Mouse (Mus musculus) midbrain, embryonic 13.5 days (tissue): ENCODE data around the gene Gm11168. TPM values are rescaled to one million over a fixed set of nuclear protein-coding genes. Genes with fewer than 3 reads are reported as not detected.
"Not testable (repeated sequence)": the region's sequence is repeated elsewhere in the genome, so short reads cannot be mapped to it uniquely, and the experiment has no call there.

Experiments
- ATAC-seq: fragments of 200-750 bp; cut with Nextera tagmentation; 2 replicates; pipeline ENCODE4 v1.8.0; 2017; ENCODE audit warnings: mild to moderate bottlenecking, moderate TSS enrichment, moderate library complexity
- H3K27ac ChIP-seq: fragments of 300-500 bp; sonication (generic); 2 replicates; pipeline ENCODE4 v1.5.1; 2015; ENCODE audit warnings: inconsistent platforms, mild to moderate bottlenecking, moderate library complexity
- H3K27me3 ChIP-seq: fragments of 300-500 bp; sonication (generic); 2 replicates; pipeline ENCODE4 v1.6.1; 2015; ENCODE audit warnings: mild to moderate bottlenecking, inconsistent platforms
- H3K36me3 ChIP-seq: fragments of 300-500 bp; sonication (generic); 2 replicates; pipeline ENCODE4 v1.6.1; 2015; ENCODE audit warnings: mild to moderate bottlenecking, inconsistent platforms
- H3K4me1 ChIP-seq: fragments of 300-500 bp; sonication (generic); replicated peaks from 2 replicates; pipeline ENCODE4 v1.6.1; 2015; ENCODE audit warnings: inconsistent platforms
- H3K4me2 ChIP-seq: fragments of 300-500 bp; sonication (generic); replicated peaks from 2 replicates; pipeline ENCODE4 v1.6.1; 2015; ENCODE audit warnings: moderate library complexity, mild to moderate bottlenecking, inconsistent platforms
- H3K4me3 ChIP-seq: fragments of 300-500 bp; sonication (generic); replicated peaks from 2 replicates; pipeline ENCODE4 v1.5.1; 2015; ENCODE audit warnings: mild to moderate bottlenecking, inconsistent platforms
- H3K9ac ChIP-seq: fragments of 300-500 bp; sonication (generic); replicated peaks from 2 replicates; pipeline ENCODE4 v1.6.1; 2015; ENCODE audit warnings: mild to moderate bottlenecking, inconsistent platforms
- H3K9me3 ChIP-seq: fragments of 300-500 bp; sonication (generic); 2 replicates; pipeline ENCODE4 v1.6.1; 2016; ENCODE audit warnings: mild to moderate bottlenecking, inconsistent platforms
- WGBS: fragments of 180-500 bp; shearing (Covaris S2); methylation state at CpG from one replicate; pipeline ENCODE4 v1.1.7; 2015; 5-methylcytosine and 5-hydroxymethylcytosine counted together
- polyA plus RNA-seq: library from polyadenylated mRNA; unstranded; fragments of >200 nt; fragmentation: Nextera tagmentation; extraction: Ambion mirVana; gene quantifications from 2 replicates; pipeline ENCODE4 v1.2.1, GENCODE M21; 2015

Gene Gm11168
- polyA plus RNA-seq, 1 experiment from 2014 or later = 0.32 TPM

GRCm38 (mm10) chr9:3017108-3017507 lies 14.0 kb downstream of the Gm11168 start, which contains the start of gene Gm10719:
Gene Gm10719 (plus strand): TSS chr9:3017408.
- H3K36me3 ChIP-seq, H3K4me2 ChIP-seq, H3K4me1 ChIP-seq, H3K27me3 ChIP-seq, H3K9me3 ChIP-seq, ATAC-seq, H3K4me3 ChIP-seq, H3K27ac ChIP-seq, H3K9ac ChIP-seq: not testable (repeated sequence)
- WGBS = 67% methylated on average over 1 of the region's 9 CpGs

DNA sequence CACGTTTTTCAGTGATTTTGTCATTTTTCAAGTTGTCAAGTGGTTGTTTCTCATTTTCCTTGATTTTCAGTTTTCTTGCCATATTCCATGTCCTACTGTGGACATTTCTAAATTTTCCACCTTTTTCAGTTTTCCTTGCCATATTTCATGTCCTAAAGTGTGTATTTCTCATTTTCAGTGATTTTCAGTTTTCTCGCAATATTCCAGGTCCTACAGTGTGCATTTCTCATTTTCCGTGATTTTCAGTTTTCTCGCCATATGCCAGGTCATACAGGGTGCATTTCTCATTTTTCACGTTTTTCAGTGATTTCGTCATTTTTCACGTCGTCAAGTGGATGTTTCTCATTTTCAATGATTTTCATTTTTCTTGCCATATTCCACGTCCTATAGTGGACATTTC lies 15.8 kb downstream of the Gm11168 start:
- H3K4me1 ChIP-seq, H3K9me3 ChIP-seq, ATAC-seq, H3K27ac ChIP-seq, H3K9ac ChIP-seq, H3K36me3 ChIP-seq, H3K4me2 ChIP-seq, H3K27me3 ChIP-seq, H3K4me3 ChIP-seq: not testable (repeated sequence)
- 64% methylated on average over 9 of the region's 9 CpGs for WGBS

- peak; percentile 79 for ATAC-seq
- WGBS = 80% methylated on average over 16 of the region's 19 CpGs
These were observed 16.9 kb downstream of the Gm11168 start for GRCm38 (mm10) chr9:3019835-3020727.

GRCm38 (mm10) chr9:3022316-3023008 lies 19.3 kb downstream of the Gm11168 start:
- not testable (repeated sequence) for H3K4me2 ChIP-seq, H3K4me3 ChIP-seq, H3K9me3 ChIP-seq, H3K36me3 ChIP-seq, H3K27me3 ChIP-seq, ATAC-seq, H3K4me1 ChIP-seq, H3K9ac ChIP-seq, H3K27ac ChIP-seq
- WGBS = 72% methylated on average over 11 of the region's 13 CpGs

More at GRCm38 (mm10) chr9:3019835-3020727, 16.9 kb downstream of the Gm11168 start:
- H3K4me3 ChIP-seq, H3K9ac ChIP-seq, H3K27ac ChIP-seq, H3K9me3 ChIP-seq, H3K4me2 ChIP-seq, H3K27me3 ChIP-seq, H3K4me1 ChIP-seq, H3K36me3 ChIP-seq: not testable (repeated sequence)

DNA sequence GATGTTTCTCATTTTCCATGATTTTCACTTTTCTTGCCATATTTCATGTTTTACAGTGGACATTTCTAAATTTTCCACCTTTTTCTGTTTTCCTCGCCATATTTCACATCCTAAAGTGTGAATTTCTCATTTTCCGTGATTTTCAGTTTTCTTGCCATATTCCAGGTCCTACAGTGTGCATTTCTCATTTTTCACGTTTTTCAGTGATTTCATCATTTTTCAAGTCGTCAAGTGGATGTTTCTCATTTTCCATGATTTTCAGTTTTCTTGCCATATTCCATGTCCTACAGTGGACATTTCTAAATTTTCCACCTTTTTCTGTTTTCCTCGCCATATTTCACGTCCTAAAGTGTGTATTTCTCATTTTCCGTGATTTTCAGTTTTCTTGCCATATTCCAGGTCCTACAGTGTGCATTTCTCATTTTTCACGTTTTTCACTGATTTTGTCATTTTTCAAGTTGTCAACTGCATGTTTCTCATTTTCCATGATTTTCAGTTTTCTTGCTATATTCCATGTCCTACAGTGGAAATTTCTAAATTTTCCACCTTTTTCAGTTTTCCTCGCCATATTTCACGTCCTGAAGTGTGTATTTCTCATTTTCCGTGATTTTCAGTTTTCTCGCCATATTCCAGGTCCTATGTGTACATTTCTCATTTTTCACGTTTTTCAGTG lies 20.3 kb downstream of the Gm11168 start, which contains the start of gene Gm10718:
Gene Gm10718, plus strand, starts transcription at position 236 of the 673 bp plus-strand sequence.
- ATAC-seq, H3K27ac ChIP-seq, H3K9me3 ChIP-seq, H3K4me1 ChIP-seq, H3K9ac ChIP-seq, H3K27me3 ChIP-seq, H3K4me3 ChIP-seq, H3K4me2 ChIP-seq, H3K36me3 ChIP-seq: not testable (repeated sequence)
- WGBS = 76% methylated on average over 12 of the region's 13 CpGs

- not testable (repeated sequence) for H3K27ac ChIP-seq, H3K9ac ChIP-seq, H3K9me3 ChIP-seq, H3K4me3 ChIP-seq, H3K27me3 ChIP-seq, H3K4me1 ChIP-seq, H3K36me3 ChIP-seq, H3K4me2 ChIP-seq, ATAC-seq
- WGBS = 77% methylated on average over 16 of the region's 16 CpGs
These were observed 21.0 kb downstream of the Gm11168 start for GRCm38 (mm10) chr9:3023985-3024648.

- H3K27me3 ChIP-seq, H3K4me1 ChIP-seq, ATAC-seq, H3K36me3 ChIP-seq, H3K9ac ChIP-seq, H3K4me3 ChIP-seq, H3K27ac ChIP-seq, H3K4me2 ChIP-seq, H3K9me3 ChIP-seq: not testable (repeated sequence)
- 72% methylated on average over 12 of the region's 12 CpGs for WGBS
These were observed 21.8 kb downstream of the Gm11168 start, which contains the start of gene Gm10717 for GRCm38 (mm10) chr9:3024912-3025467. Gene Gm10717 (plus strand): TSS chr9:3025417.

- ATAC-seq, H3K4me1 ChIP-seq, H3K27ac ChIP-seq, H3K9ac ChIP-seq, H3K27me3 ChIP-seq, H3K36me3 ChIP-seq, H3K4me2 ChIP-seq, H3K9me3 ChIP-seq, H3K4me3 ChIP-seq: not testable (repeated sequence)
- WGBS = 73% methylated on average over 5 of the region's 6 CpGs
These were observed 22.5 kb downstream of the Gm11168 start for GRCm38 (mm10) chr9:3025653-3026052.

GRCm38 (mm10) chr9:3026136-3026535 lies 23.0 kb downstream of the Gm11168 start:
- 75% methylated on average over 5 of the region's 5 CpGs for WGBS
- H3K9ac ChIP-seq, H3K27me3 ChIP-seq, H3K4me1 ChIP-seq, H3K9me3 ChIP-seq, H3K36me3 ChIP-seq, H3K27ac ChIP-seq, H3K4me2 ChIP-seq, ATAC-seq, H3K4me3 ChIP-seq: not testable (repeated sequence)

GRCm38 (mm10) chr9:3026741-3027140 lies 23.6 kb downstream of the Gm11168 start:
- H3K4me3 ChIP-seq, H3K4me1 ChIP-seq, H3K9me3 ChIP-seq, H3K27me3 ChIP-seq, H3K27ac ChIP-seq, H3K9ac ChIP-seq, H3K36me3 ChIP-seq, ATAC-seq, H3K4me2 ChIP-seq: not testable (repeated sequence)
- 67% methylated on average over 9 of the region's 9 CpGs for WGBS

DNA sequence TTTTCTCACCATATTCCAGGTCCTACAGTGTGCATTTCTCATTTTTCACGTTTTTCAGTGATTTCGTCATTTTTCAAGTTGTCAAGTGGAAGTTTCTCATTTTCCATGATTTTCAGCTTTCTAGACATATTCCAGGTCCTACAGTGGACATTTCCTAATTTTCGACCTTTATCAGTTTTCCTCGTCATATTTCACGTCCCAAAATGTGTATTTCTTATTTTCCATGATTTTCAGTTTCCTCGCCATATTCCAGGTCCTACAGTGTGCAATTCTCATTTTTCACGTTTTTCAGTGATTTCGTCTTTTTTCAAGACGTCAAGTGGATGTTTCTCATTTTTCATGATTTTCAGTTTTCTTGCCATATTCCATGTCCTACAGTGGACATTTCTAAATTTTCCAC lies 24.1 kb downstream of the Gm11168 start:
- not testable (repeated sequence) for H3K27ac ChIP-seq, H3K36me3 ChIP-seq, H3K4me3 ChIP-seq, H3K4me1 ChIP-seq, H3K9me3 ChIP-seq, H3K27me3 ChIP-seq, H3K9ac ChIP-seq, H3K4me2 ChIP-seq
- 0 out of 2 replicates have a peak, but pooled peaks have one; percentile 2 for ATAC-seq
- 75% methylated on average over 9 of the region's 9 CpGs for WGBS
